Mouse (Mus musculus) spleen, postnatal 10 days (tissue): ENCODE measurements around the gene Ddx59.

ENCODE experiments used
- DNase-seq, 2 experiments: peaks; one replicate each; pipeline ENCODE4 v3.0.0; 2021 to 2022; ENCODE audit warnings: low spot score in 2 of 2

The Ddx59 gene

DNA sequence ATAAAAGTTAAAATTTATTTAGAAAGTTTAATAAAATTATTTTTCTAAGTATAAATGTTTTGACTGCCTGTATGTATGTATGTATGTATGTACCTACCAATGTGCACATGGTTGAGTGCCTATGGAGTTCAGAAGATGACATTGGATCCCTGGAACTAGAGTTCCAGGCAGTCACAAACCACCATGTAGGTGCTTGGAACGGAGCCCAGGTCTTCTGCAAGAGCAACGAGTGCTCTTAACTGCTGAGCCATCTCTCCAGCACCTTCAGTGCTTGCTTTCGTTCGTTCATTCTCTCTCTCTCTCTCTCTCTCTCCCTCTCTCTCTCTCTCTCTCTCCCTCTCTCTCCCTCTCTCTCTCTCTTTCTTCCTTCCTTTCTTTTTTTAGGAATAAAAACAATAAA lies 32.3 kb downstream of the Ddx59 start:
- no peak for DNase-seq

DNA sequence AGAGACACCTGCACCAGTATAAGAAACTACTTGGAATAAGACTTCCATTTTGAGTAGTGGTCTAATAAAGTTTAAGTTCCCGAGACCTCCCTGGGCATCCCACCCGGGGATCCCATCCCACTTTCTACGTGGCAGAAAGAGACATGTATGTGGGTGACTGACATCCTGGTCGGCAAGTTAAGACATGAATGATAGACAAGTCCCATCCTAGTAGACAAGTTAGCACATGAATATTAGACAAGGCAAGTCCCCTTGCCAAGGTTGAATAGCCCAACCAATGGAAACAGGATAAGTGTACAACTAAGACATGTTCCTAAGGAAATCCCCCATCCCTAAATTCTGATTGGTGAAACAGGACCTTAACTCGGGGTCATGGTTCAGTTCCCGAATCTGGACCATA lies 34.5 kb downstream of the Ddx59 start:
- DNase-seq: no peak

DNA sequence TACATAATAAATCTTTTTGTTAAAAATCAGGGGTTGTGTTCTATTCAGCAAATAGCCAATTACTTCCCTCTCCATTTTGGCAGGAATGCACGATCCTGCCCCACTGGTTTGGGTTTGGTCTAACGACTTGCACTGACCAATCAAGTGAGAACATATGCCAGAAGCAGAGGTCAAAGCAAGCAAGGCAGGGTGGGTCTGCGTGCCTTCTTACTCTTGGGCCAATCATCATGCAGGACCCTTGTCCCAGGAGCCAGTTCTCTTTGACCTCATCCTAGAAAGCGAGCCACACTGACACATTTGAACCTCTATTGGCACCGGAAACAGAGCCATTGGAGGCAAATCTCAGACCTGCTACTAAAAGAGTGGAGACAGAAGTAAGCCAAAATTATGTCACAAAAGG lies 35.1 kb downstream of the Ddx59 start:
- DNase-seq: no peak

DNA sequence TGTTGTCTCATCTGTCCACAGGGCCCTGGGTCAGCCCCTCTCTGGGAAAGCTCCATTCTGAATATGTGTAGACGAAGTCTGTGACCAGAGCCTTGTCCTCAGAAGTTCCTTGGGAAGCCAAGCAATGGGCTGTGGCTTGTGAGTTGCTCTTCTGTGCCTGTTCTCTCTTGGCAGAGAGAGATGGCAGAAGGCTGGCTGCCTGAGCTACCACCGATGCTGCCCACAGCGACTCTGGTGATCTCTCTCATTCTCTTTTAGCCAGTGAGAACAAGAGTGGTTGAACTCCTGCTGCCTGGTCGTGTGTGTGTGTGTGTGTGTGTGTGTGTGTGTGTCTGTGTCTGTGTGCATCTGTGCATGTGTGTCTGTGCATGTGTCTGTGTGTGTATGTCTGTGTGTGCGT lies 37.4 kb downstream of the Ddx59 start:
- no peak for DNase-seq

DNA sequence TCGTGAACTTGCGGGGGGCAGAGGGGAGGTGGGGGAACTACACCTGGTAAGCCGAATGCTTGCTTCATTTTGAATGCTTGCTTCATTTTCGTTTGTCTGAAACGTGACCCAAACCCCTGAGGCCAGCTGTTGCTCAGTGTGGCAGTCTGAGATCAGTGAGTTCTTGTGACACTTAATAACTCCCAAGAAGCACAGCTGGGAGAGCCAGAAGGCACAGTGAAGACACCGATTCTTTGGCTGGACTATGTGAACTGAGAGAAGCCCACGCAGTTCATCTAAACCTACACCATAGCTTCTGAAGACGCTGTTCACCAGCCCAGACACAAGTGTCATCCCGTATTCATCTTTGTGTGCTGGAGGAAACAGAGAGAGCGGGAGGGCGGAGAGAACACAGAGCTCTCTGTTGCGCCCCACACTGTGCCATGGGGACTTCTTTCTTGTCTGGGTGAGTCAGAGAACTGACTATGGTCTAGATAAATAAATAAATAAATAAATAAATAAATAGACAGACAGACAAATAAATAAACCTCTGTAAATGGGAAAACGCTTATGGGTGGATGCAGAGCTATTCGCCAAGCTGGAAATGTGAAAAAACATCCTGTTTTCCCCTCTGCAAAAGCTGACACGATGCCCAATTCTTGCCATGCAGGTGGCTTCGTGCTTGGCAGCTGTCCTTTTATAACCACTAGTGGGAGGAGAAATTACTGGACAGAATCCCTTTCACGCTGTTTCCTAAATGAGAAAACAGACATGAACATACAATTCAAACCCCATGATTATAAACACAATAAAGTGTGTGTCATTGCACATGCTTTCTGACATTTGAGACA lies 40.9 kb downstream of the Ddx59 start:
- DNase-seq: no peak

DNA sequence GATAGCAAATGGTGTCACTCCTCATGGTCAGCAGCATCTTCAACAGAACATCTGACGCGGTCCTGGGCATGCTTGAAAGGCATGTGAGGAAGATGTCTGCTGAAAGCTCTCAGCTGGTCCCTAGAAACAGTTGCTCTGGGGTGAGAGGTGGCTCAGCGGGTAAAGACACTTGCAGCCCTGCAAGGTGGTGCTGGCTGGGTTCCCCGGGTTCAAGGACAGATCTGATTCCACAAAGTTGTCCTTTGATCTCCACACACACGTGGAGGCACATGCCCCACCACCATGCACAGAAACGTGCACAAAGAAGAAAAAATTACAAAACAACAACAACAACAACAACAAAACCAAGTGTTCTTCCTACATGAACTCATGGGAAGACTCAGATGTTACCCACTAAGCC lies 41.7 kb downstream of the Ddx59 start:
- DNase-seq: no peak

DNA sequence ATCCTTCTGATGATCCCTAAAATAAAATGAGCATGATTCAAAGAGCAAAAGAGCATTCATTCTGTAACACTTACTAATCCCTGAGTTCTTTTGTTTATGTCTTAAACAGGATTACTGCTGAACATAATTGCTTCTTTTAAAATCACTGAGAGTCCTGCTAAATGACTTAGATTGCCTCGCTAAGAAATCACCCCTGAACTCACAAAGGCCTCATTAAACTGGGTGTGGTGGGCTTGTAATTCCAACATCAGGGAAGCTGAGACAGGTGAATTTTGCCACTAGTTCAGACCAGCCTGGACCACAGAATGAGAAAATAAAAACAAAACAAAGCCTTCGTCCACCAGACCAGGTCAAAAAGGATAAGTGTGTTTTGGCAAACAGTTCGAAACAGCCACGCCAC lies 42.3 kb downstream of the Ddx59 start:
- no peak for DNase-seq

DNA sequence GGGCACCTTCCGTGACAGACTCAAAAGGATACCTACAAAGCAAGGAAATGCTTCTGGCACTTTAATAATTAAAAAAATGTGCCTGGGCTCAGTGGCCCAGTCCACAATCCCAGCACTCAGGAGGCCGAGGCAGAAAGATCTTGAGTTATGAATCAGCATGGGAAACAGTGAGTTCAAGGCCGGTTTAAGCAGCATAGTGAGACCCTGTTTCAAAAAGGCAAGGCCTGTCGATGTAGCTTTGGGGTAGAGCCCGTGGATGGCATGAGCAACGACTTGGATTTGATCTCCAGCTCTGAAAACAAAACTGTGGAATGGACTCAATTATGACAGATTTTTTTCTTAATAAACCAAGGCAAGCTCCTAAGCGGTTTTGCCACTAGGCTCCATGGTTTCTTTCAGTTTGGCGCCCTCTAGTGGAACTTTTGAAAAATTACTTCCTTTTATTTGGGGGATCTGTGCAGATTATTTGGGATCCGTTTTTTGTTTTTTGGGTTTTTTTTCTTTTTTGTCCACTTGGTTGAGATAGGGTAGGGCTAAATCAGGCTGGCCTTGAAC lies 43.7 kb downstream of the Ddx59 start:
- DNase-seq: peak in 1 of 2 experiments; percentile 33

DNA sequence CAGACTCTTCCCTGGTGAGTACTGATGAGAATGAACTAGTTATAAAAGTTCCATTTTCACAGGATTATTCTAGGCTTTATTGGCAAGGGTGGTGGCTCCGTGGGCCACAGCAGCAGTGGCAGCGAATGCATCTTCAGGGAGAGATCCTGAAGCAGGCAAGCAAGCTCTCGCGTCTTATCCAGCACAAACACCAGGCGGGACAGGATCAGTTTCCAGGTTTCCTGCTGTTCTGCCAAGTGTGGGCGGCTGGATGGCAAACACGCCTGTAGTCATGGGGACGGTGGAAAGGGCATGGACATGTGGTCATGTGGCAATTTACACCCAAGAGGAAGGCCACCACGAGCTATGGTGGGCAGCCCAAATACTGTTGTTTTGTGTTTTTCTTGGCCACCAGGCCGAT lies 47.4 kb downstream of the Ddx59 start:
- DNase-seq: no peak

DNA sequence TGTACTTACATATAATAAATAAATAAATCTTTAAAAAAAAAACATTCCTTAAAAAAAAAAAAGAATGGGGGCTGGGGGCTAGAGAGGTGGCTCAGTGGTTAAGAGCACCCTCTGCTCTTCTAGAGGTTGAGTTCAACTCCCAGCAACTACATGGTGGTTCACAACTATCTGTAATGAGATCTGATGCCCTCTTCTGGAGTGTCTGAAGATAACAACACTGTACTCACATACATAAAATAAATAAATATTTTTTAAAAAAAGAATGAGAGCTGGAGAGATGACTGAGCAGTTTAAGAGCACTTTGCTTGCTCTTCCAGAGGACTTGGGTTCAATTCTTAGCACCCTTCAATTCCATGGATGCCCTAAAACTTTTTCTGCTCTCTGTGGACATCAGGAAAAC lies 50.1 kb downstream of the Ddx59 start:
- no peak for DNase-seq

DNA sequence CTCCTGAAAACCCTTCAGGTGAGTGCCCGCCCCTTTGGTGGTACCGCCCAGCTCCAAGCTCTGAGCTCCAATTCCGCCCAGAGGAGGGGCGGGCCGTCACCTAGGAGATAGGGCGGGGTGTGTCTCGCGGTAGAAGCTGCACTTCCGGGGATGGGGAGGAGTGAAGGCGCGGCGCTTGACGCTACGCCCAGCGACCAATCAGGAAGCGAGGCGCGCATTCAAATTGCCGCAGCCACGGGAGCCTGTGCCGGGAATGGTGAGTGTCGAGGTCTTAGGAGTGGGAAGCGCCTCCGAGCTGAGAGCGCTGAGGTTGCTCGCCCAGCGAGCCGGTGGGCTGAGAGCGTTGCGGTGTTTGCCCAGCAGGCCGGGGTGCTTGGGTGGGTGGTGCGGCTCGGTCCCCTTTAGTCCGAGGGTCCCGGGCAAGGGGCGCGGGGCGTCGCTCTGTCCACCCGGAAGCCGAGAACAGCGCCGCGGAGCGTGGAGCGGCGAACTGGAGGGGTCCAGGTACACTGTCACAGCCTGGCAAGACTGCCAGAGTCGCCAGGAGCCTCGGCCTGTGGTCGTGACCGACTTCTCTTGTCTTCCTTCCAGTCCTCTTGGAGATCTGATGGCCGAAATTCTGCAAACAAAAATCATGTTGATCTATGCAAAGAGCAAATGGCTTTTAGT lies 51.2 kb downstream of the Ddx59 start, which contains the start of gene Kif14:
Gene Kif14 (plus strand): TSS at position 201 of the 669 bp plus-strand sequence.
- peak; percentile 94 to 99 for DNase-seq

DNA sequence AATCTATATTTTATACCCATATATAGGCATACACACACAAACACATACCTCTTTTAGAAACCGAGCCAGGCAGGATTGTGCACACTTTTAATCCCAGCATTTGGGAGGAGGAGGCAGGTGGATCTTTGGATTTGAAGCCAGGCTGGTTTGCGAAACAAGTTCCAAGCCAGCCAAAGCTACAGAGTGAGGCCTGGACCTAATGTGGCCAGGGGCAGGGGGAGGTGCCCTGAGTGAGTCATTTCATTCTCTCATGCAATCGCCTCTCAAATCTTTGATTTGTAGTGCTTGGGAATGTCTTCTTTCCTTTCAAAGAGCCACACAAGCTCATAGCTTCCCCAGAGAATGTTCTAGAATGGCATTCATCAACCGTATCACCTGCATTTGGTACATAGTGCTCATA lies 54.3 kb downstream of the Ddx59 start:
- no peak for DNase-seq

DNA sequence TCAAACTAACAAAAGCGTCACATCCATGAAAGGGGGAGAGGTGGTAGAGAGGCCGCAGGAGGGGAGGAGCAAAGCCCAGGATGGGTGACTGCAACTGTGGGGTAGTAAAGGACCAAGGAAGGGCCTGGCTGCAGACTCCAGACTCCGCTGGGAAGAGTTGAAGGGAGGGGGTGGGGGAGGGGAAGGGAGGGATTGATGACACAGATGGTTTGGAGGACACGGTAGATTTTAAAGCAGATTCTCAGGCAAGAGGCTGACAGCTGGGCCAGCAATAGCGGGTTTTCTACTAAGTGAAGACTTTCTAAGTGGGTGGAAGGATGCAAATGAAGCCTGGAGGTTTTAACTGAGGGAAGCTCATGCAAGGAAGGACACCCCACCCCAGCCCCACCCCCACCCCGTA lies 55.4 kb downstream of the Ddx59 start:
- DNase-seq: no peak
